Comparison of ENCODE assay signal across 20 mouse cellular contexts in the genomic region with DNA sequence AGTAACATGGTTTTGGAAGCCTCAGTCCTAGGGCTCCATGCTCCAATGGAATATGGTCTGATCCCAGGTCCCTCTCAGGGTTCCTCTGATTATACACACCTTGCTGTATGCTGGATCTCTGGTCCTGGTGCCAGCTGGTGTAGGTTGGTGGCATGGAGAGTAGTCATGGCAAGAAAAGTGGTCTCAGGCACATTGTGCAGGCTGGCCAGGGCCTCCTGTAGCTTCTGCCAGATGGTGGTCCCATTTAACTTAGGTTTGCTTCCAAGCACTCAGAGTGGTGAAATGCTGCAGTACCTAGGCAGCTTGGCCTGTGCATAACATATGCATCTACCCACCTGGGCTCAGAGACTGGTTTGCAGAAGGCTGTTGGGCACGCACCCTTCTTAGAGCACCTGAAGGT. TPM values are rescaled to one million over a fixed set of nuclear protein-coding genes. Genes with fewer than 3 reads are reported as not detected.
A peak's percentile ranks its signal among the peaks of the same experiment; 100 is the strongest.
DNase-seq lines count a peak whose midpoint lies in the region; ATAC-seq and TF ChIP-seq lines count a peak whose summit lies in the region.
"Had no signal": no experiment of that assay in that cellular context is flagged by ENCODE, and none has a peak within 500 bp of the region (broad histone marks: within the 10 kb centered on the region; RNA-seq: fewer than 3 reads in every experiment).

No protein-coding gene starts in this region.

- TF ChIP-seq CTCF in lung, postnatal 0 days (IDR thresholded peaks at IDR 0.05), result no peak

- H3K36me3 ChIP-seq in embryonic facial prominence, embryonic 13.5 days, result peaks cover 55% of the 10 kb centered on the region
- peaks cover 60% of the 10 kb centered on the region for H3K36me3 ChIP-seq in embryonic facial prominence, embryonic 10.5 days (replicated peaks)
- H3K36me3 ChIP-seq in lung, postnatal 0 days (ENCODE audit: insufficient read depth, low read length), result peaks cover 14% of the 10 kb centered on the region

- WGBS in embryonic facial prominence, embryonic 13.5 days, result 91% methylated on average over 1 of the region's 1 CpGs
- WGBS in embryonic facial prominence, embryonic 10.5 days, result 96% methylated on average over 1 of the region's 1 CpGs
- WGBS in lung, postnatal 0 days, result 74% methylated on average over 1 of the region's 1 CpGs

- no peak for TF ChIP-seq EP300 in lung, postnatal 0 days (IDR thresholded peaks at IDR 0.05)

- H3K4me1 ChIP-seq in embryonic facial prominence, embryonic 13.5 days, result peaks cover 12% of the 10 kb centered on the region; the same call in 1 of the 2 replicates
- H3K4me1 ChIP-seq in embryonic facial prominence, embryonic 10.5 days, result peaks cover 23% of the 10 kb centered on the region
- H3K4me1 ChIP-seq in lung, postnatal 0 days (ENCODE audit: insufficient read depth, low read depth, low read length), result no peaks in the 10 kb centered on the region; the same call in 1 of the 2 replicates

- no peak overlapping the region for H3K27ac ChIP-seq in embryonic facial prominence, embryonic 13.5 days
- H3K27ac ChIP-seq in embryonic facial prominence, embryonic 10.5 days (replicated peaks), result no peak overlapping the region
- H3K27ac ChIP-seq in lung, postnatal 0 days (ENCODE audit: low read length), result no peak overlapping the region
- H3K27ac ChIP-seq: forebrain, embryonic 12.5 days; heart, embryonic 10.5 days; hindbrain, embryonic 12.5 days had no signal

- DNase-seq in embryonic facial prominence, embryonic 10.5 days (ENCODE audit: low spot score), result no peak
- DNase-seq in cerebellum, adult 18-20 months, result peak; percentile 74 to 83
- peak; percentile 91 for DNase-seq in cerebellum, adult 9-11 months
- peak; percentile 71 to 74 for DNase-seq in cerebellum, postnatal 36 days
- no peak for DNase-seq in thymus, postnatal 10 days (ENCODE audit: low spot score in 2 of 2)
- no peak for DNase-seq in lung, postnatal 0 days (ENCODE audit: low spot score)
- no peak for DNase-seq in spleen, postnatal 4 days (ENCODE audit: low spot score in 2 of 2)
- DNase-seq: adrenal gland, postnatal 10 days; gastrocnemius, postnatal 25 days; heart, postnatal 10 days; heart, postnatal 4 days; kidney, adult 8-10 months had no signal

- H3K9ac ChIP-seq in embryonic facial prominence, embryonic 13.5 days, result 0 out of 2 replicates have a peak overlapping the region, but pooled peaks have one; percentile 36
- no peak overlapping the region for H3K9ac ChIP-seq in lung, postnatal 0 days (replicated peaks; ENCODE audit: low read depth)
- H3K9ac ChIP-seq: forebrain, embryonic 12.5 days; hindbrain, embryonic 12.5 days had no signal

- H3K27me3 ChIP-seq in embryonic facial prominence, embryonic 13.5 days, result no peaks in the 10 kb centered on the region
- no peaks in the 10 kb centered on the region for H3K27me3 ChIP-seq in embryonic facial prominence, embryonic 10.5 days (replicated peaks; ENCODE audit: low read depth, poor library complexity, severe bottlenecking)
- H3K27me3 ChIP-seq in lung, postnatal 0 days (replicated peaks; ENCODE audit: insufficient read depth, low read length), result no peaks in the 10 kb centered on the region
- H3K27me3 ChIP-seq: forebrain, embryonic 12.5 days; hindbrain, embryonic 12.5 days had no signal

- no peak overlapping the region for H3K4me3 ChIP-seq in embryonic facial prominence, embryonic 13.5 days
- H3K4me3 ChIP-seq in embryonic facial prominence, embryonic 10.5 days, result no peak overlapping the region
- no peak overlapping the region for H3K4me3 ChIP-seq in lung, postnatal 0 days (ENCODE audit: low read depth, low read length)
- H3K4me3 ChIP-seq: forebrain, embryonic 12.5 days; heart, embryonic 10.5 days; hindbrain, embryonic 12.5 days had no signal

- H3K9me3 ChIP-seq in embryonic facial prominence, embryonic 13.5 days, result no peaks in the 10 kb centered on the region
- no peaks in the 10 kb centered on the region for H3K9me3 ChIP-seq in embryonic facial prominence, embryonic 10.5 days
- no peaks in the 10 kb centered on the region for H3K9me3 ChIP-seq in lung, postnatal 0 days (ENCODE audit: low read length)
- H3K9me3 ChIP-seq: forebrain, embryonic 12.5 days; heart, embryonic 10.5 days; hindbrain, embryonic 12.5 days had no signal

- no peak for ATAC-seq in embryonic facial prominence, embryonic 13.5 days (ENCODE audit: insufficient number of reproducible peaks, insufficient read depth, low FRiP score, low TSS enrichment, low read depth)
- ATAC-seq in lung, postnatal 0 days, result no peak
- ATAC-seq: forebrain, embryonic 16.5 days; hindbrain, embryonic 16.5 days; inflammation-experienced regulatory T-cells, adult 6 months; intestine, postnatal 0 days had no signal

- H3K4me2 ChIP-seq in embryonic facial prominence, embryonic 13.5 days, result no peak overlapping the region
- H3K4me2 ChIP-seq in lung, postnatal 0 days (replicated peaks; ENCODE audit: low read depth, low read length), result no peak overlapping the region
- H3K4me2 ChIP-seq: forebrain, embryonic 12.5 days; hindbrain, embryonic 12.5 days had no signal

RNA-seq across cellular contexts. Expression of a gene that starts 3.4 kb away (rescaled TPM):
- polyA plus RNA-seq in embryonic facial prominence, embryonic 13.5 days (2015; fragmentation: Nextera tagmentation; extraction: Ambion mirVana), result 192 and 198 TPM in 2 replicates
- 248 and 251 TPM in 2 replicates for polyA plus RNA-seq in embryonic facial prominence, embryonic 10.5 days (2016; fragmentation: Nextera tagmentation; extraction: Ambion mirVana)
- 193 and 200 TPM in 2 replicates for polyA plus RNA-seq in lung, postnatal 0 days (2015; fragmentation: Nextera tagmentation; extraction: Ambion mirVana)

RNA-seq across cellular contexts. Expression of a gene that starts 35.3 kb away (rescaled TPM):
- polyA plus RNA-seq in embryonic facial prominence, embryonic 13.5 days (2015; fragmentation: Nextera tagmentation; extraction: Ambion mirVana), result 16.7 and 21.5 TPM in 2 replicates
- polyA plus RNA-seq in embryonic facial prominence, embryonic 10.5 days (2016; fragmentation: Nextera tagmentation; extraction: Ambion mirVana), result 2.8 and 4.9 TPM in 2 replicates
- polyA plus RNA-seq in lung, postnatal 0 days (2015; fragmentation: Nextera tagmentation; extraction: Ambion mirVana), result 6.2 and 8.2 TPM in 2 replicates

RNA-seq across cellular contexts. Expression of a gene that starts 54.1 kb away (rescaled TPM):
- 46.1 and 47.0 TPM in 2 replicates for polyA plus RNA-seq in embryonic facial prominence, embryonic 13.5 days (2015; fragmentation: Nextera tagmentation; extraction: Ambion mirVana)
- 58.1 and 59.4 TPM in 2 replicates for polyA plus RNA-seq in embryonic facial prominence, embryonic 10.5 days (2016; fragmentation: Nextera tagmentation; extraction: Ambion mirVana)
- 18.1 and 21.3 TPM in 2 replicates for polyA plus RNA-seq in lung, postnatal 0 days (2015; fragmentation: Nextera tagmentation; extraction: Ambion mirVana)

RNA-seq across cellular contexts. Expression of a gene that starts 54.2 kb away (rescaled TPM):
- polyA plus RNA-seq in embryonic facial prominence, embryonic 13.5 days (2015; fragmentation: Nextera tagmentation; extraction: Ambion mirVana), result 208 and 232 TPM in 2 replicates
- 201 and 206 TPM in 2 replicates for polyA plus RNA-seq in embryonic facial prominence, embryonic 10.5 days (2016; fragmentation: Nextera tagmentation; extraction: Ambion mirVana)
- 146 and 159 TPM in 2 replicates for polyA plus RNA-seq in lung, postnatal 0 days (2015; fragmentation: Nextera tagmentation; extraction: Ambion mirVana)

Comparison
In these comparisons a context has a peak if more than half of its experiments do, and no peak if none do; other contexts are left out.
1. DNase-seq: peak in cerebellum, adult 18-20 months (2 of 2), cerebellum, adult 9-11 months (single experiment) and cerebellum, postnatal 36 days (2 of 2); none in embryonic facial prominence, embryonic 10.5 days (single experiment), thymus, postnatal 10 days (0 of 2), lung, postnatal 0 days (single experiment) and spleen, postnatal 4 days (0 of 2).